Mouse (Mus musculus): ENCODE results near the gene Shh.

The Shh gene

DNA sequence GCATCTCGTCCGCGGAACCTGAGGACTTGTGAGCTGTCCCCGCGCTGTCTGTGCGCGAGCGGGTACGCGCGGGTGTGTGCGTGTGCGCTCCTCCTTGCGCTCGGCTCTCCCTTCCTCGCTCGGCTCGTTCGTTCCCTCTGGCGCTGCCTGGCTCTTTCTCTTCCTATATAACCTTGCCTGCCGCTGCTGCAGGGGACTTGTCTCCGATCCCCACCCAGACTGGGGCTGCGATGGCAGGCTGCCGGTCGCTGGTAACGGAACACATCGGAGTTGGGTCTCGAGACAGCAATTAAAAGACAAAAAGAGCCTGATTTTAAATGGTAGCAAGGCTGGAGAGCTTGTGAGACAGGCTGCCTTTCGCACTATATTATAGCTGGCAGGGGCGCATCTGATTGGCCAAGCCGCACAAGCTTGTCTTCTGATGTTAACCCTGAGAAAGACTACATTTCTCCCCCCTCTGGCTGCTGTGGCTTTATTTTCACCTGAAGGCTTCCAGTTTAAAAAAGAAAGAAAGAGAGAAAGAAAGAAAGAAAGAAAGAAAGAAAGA, at the start of gene Shh:
Gene Shh, minus strand, starts transcription at position 497 of the 547 bp plus-strand sequence.
- peak; percentile 43 for DNase-seq (ENCODE audit: low spot score)

DNA sequence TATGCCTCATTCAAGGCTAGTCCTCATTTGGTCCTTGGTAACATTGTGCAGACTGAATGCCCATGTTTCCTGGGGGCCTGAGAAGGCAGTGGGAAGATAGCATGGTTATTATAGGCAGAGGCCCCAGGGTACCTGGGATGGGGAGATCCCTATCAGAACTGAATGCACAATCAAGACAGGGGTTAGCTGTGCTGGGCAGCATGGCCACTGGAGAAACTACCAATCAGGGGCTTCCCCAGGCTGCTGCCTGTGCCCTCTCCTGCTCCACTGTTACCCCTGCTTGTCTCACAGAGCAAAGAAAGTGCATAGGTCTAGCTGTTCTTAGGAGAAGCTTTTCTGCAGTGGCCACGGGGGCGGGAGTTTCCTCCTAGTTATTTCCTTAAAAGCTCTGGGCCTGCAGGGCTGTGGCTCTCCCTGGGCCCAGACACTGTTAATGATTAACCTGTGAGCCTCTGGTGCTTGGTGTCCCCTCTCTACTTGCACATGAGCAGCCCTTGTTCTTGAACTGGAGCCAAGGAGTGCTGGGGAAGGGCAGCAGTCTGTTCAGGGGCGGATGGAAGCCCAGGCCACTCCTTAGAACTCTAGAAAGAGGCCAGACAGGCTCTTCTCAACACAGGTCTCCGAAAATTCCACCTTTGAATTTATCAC, 33.9 kb upstream of the Shh start:
- no peak for DNase-seq (ENCODE audit: low spot score)

DNA sequence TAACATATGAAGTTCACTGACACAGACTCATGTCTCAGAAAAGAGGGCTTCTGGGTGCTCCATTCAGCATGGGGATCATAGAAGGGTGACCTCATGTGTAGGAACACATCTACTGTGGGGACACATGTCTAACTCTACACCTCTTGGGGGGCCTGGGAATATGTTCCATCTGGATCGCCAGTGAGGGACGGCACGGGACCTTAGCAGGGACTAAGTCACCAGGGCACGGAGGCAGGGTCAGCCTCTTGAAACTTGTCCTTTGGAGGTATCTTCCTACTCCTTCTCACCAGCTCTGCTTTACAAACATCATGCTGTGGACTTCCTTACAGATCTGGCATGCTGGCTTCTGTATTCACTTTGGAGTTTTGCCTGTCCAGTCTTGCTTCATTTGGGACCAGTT, 31.8 kb upstream of the Shh start:
- no peak for DNase-seq (ENCODE audit: low spot score)

DNA sequence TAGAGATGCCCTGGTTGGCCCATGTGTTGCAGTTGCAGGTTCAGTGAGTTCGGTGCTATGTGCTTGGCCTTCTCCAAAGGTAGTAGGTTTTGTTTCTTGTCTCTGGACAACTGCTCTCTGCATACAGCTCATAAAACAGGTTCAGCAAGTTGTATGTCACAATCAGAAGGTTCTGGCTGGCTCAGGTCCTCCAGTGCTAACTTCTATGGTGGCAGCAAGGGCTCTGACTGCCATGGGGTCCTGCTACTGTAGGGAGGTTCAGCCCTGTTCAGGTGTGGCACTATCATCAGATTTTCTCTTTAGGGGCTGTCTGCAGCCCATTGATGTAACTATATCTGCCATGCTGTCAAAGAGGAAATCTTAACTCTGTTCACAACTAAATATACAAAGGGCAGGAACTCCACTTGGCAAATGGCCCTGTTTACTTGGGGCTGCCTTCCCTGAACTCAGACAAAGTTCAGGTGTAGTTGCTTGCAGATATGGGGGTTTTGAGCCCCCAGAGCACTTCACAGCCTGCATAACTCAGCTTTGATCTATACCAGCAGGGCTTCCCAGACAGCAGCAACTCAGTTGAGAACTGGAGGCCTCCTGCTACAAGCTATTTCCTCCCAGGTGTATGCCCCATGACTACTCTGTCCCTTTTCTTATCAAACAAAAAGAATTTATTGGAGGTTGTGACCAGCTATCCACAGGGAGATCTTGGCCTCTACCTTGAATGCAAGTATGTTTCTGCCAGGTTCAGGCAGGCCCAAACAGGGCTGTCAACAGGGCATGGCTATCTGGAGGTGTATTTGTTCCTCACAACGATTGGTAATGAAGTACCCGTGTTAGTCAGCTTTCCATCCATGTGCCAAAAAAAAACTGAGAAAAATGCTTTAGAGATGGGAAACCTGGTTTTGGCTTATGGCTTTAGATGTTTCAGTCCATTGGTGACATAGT, 28.9 kb upstream of the Shh start:
- no peak for DNase-seq (ENCODE audit: low spot score)

DNA sequence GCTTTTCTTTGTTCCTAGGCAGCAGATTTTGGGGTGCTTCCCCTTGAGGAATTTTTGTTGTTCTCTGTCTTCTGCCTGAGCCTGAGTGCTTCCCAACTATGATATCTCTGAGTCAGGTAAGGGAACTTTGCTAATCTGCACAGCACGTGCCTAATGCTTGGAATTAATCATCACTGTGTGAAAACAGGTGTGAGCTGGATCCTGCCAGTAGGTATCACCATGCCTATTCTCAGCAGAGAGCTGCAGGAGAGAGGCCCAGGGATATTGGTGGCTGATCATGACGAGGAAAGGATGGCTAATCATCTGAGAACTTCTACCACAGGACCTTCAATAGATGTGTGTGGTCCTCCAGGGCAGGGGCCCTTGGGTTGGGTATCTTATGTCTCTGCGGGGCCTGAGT, 26.5 kb upstream of the Shh start:
- DNase-seq (ENCODE audit: low spot score), result no peak

DNA sequence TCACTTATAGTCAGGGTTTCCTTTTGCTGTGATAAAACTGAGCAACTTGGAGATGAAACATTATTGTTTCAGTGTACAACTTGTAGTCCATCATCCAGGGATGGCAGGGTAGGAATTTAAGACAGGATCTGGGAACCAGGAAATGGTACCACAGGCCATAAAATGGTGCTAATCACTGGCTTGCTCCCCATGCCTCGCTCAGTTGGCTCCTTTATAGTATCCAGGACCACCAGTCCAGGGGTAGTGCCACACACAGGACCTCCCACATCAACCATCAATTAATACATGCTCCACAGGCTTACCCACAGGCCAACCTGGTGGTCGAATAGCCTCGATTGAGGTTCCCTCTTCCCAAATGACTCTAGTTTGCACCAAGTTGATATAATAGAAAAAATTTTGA, 15.9 kb upstream of the Shh start:
- no peak for DNase-seq (ENCODE audit: low spot score)

DNA sequence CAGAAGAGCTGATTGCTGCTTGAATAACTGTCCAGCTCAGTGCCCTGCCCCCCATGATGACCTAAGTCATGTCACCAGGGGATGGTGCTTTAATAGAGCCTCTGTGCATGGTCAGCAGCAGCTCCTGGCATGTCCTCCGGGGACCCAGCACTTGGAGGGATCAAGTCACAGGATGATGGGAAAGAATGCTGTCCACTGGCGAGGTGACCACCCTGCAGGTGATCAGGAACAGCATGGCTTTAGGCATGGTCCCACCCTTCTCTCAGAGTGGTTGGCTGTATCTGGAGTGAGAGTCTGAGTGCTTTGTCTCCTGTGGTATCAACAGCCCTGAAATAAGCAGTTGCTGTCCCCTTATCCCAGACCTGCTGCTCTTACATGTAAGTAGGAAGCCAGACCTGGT, 14.7 kb upstream of the Shh start:
- no peak for DNase-seq (ENCODE audit: low spot score)

DNA sequence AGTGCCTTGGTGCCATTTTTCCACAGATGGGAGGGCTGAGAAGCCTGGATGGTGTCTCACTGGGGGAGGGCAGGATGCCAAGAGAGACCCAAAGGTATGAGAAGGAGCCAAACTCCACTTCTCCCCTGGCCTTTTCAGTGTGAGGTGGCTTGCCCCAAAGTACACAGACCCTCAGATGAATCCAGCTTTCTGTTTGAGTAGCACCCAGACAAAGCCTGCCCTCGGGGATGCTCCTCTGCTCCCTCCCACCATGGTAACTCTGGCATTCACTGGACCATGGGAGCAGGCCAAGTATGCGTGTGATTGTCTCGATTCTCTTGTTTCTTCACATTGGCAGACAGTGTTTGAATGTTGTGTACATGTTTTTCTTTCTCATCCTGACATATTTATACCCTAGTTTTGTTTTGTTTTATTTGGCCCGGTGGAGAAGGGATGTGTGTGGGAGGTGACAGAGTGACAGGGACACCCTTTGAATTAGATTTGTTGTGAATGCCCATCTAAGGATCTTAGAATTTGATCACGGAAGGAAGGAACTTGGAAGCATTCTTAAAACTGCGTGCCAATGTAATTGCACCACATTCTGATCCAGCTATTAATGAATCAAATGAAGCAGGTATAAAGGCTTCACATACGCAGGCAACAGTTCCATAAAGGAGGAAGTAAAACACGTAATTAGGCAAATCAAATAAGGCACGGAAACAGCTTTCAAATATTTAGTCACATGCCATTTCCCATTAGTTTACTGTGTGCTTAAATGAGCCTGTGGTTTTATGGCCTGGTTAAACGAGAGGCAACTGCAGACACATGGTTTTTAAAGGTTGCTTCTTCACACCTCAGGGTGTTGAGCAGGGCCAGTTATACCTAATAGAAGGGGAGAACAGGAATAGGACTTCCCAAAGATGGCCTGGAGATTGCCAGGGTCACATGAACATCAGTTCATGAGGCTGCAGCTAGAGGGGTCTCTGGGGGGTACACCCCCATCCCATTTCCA, 9.6 kb upstream of the Shh start:
- no peak for DNase-seq (ENCODE audit: low spot score)

DNA sequence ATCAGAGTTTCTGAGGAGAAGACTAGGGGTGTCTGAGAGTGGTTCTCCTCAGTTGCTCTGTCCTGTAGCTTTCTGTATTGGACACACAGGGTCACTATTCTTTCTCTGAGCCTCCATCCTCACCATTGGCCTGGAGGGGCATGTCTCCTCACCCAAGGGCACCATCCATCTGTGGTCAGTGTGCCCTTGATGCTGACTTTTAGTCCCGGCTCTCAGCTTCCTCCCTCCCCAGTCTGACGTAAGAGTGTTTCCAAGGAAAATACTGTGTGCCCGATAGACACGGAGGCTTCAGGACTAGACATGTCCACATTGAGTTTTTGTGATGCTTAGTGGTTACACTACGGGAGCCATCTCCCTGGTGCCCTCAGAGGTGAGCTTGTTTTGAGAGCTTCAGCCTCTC, 6.5 kb upstream of the Shh start:
- no peak for DNase-seq (ENCODE audit: low spot score)

DNA sequence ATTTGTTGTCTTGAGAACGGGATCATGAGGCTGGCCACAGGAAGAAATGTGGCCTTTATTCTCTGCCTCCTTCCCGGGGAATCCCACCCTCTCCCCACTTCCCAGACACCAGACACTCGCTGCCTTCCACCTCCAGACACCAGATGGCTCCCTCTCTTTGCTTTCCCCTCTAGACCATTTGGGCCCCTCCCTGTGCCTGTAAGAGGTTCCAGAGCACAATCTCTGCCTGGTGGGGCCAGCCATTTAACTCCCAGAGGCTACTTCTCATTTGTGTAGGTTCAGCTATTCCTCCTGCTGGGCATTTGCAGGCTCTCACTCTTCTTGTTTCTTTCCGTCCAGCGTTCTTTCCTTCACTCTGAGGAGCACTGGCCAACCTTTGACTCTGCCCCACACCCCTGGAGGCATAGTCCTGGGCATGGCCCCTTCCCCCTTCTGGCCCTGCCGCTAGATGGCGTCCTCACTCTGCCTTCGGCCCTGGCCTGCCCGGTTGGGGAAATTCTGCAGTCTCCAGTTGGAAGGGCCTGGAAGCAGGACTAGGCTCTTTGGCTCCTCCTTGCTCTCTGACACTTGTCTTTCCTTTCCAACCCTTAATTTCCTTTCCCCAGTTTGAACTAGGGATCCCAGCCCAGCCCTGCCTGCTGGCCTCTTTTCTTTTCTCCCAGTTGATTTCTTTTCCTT, 2.6 kb upstream of the Shh start:
- peak; percentile 70 for DNase-seq (ENCODE audit: low spot score)

DNA sequence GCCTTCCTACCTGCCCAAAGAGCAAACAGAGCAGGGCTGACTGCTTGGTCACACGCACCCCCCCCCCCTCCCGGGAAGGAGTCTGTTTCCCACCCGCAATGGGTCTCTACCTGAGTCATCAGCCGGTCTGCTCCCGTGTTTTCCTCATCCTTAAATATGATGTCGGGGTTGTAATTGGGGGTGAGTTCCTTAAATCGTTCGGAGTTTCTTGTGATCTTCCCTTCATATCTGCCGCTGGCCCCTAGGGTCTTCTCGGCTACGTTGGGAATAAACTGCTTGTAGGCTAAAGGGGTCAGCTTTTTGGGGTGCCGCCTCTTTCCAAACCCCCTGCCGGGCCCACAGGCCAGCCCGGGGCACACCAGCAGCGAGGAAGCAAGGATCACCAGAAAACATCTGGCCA, 705 bp downstream of the Shh start:
- DNase-seq (ENCODE audit: low spot score), result no peak

DNA sequence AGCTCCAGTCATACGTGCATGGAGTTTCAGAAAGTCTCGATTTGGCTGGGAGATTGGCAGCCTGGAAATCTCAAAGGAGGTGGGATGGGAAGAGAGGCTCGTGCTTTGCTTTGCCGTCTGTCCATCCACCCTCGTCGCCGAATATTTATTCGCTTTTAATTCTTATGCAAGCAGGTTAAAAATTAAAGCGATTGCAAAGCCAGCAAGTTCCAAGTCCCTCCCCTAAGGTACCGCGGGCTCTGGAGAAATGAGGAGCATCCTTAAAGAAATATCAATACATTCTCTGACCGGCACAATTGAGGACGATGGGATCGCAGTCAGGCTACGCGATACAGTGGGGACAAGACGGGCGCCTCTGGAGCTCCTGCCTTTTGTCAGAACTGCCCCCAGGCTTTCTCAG, 1.5 kb downstream of the Shh start:
- no peak for DNase-seq (ENCODE audit: low spot score)

DNA sequence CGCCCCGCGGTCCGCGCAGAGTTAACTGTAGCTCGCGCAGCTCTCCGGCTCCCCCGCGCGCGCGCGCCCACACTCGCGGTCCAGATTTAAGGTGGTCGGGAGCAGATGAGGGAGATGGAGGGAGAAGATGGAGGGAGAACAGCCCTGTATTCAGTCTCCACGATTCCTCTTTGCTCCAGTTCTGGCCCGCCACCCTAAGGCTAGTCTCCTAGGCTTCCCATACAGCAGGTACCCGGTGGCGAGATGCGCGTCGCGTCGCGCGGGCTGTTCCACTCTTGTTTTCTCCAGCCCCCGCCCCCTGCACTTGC, 2.0 kb downstream of the Shh start:
- peak; percentile 51 for DNase-seq (ENCODE audit: low spot score)

DNA sequence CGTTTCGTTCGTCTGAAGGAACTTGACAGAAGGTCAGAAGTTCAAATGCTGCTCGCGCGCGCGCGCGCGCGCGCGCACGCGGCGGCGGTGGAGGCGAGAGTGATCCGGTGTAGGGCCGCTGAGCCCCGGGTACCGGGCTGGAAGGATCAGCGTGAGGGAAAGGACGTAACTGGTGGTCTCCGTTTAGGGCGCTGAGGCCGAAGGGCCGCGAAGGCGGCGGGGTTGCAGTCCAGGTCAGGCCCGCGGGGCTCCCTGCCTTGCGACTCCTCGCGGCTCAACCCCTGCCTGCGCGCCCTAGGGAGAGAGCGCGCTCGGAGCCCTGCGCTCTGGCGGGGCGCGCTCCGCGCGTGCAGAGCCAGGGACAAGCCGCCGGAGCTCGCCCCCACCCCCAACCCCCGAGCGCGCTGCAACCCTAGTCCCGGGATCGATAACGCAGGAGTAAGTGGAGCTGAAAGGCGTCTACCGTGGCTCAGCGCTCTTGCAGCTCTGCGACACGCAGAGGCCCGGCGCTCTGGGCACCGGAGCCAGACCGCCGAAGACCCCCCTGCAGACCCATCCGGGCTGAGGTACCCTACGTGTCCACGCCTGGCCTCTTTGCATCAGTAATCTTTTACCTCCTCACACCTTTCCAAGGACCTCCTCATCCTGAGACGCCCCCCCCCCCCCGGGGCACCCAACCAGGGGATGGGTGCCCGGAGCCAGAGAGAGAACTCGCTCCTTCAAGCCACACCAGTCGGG, 2.5 kb downstream of the Shh start:
- peak; percentile 44 for DNase-seq (ENCODE audit: low spot score)

DNA sequence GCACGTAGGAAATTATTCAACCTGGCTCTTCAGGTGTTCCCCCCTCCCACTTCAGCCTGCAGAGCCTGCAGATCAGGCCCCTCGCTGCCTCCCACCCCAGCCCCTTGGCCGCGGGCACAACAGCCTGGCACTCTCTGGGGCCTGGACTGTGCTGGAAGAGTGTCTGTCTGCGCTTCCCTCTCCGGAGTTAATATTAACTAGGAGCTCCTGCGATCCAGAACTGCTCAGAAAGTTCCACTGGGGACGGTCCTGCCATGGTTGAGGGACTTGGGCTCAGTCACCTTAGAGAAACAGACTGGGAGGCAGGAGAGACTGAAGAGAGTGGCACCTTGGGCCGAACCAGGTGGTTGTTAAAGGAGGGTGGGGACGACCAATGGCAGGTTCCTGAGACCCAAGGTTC, 3.4 kb downstream of the Shh start:
- no peak for DNase-seq (ENCODE audit: low spot score)

DNA sequence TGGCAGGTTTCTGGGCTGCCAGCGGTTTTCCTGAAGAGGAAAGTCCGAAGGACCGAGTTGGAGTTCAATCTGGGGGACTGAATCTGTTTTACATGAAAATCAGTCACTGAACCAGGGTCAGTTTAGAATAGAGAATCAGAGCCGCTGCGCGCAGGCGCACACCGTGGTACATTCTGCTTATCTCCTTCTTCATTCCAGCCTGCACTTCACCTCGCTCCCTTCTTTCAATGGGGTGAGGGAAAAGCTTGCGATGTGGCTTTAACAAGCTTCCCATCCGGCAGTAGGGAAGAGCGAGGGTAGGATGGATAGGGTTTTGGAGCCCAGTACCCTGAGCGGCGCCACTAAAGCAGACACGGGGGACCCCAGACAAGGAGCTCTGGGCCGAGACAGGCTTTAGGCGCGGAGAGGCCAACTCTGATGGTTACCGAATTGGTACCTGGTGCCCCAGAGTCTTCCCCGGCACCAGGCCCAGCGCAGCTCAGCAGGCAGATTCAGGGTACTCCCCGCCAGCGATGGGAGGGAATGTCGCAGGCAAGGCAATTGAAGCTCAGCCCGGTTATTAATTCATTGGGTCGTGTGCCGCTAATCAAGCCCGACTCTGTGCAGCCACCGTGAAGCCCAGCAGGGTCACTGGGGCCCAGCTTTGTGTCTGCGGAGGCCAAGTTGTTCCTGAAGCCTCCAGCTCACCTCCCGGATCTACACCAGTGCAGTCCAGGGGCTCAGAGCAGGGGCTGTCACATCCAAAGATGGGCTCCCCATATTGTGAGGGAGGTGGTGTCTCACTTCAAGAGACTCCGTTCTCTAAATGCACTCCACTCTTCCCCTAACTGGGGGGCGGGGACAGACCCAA, 4.1 kb downstream of the Shh start:
- peak; percentile 53 for DNase-seq (ENCODE audit: low spot score)

DNA sequence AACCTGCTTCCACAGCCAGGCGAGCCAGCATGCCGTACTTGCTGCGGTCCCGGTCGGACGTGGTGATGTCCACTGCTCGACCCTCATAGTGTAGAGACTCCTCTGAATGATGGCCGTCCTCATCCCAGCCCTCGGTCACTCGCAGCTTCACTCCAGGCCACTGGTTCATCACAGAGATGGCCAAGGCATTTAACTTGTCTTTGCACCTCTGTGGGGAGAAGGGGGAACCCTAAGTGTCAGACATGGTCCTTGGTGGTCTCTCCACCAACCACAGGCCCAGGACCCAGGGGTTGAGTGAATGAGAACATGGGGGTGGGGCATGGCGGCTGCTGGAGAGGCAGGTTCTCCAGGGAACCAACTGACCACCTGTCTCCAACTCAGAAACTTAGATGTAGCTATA, 5.7 kb downstream of the Shh start:
- DNase-seq (ENCODE audit: low spot score), result no peak

DNA sequence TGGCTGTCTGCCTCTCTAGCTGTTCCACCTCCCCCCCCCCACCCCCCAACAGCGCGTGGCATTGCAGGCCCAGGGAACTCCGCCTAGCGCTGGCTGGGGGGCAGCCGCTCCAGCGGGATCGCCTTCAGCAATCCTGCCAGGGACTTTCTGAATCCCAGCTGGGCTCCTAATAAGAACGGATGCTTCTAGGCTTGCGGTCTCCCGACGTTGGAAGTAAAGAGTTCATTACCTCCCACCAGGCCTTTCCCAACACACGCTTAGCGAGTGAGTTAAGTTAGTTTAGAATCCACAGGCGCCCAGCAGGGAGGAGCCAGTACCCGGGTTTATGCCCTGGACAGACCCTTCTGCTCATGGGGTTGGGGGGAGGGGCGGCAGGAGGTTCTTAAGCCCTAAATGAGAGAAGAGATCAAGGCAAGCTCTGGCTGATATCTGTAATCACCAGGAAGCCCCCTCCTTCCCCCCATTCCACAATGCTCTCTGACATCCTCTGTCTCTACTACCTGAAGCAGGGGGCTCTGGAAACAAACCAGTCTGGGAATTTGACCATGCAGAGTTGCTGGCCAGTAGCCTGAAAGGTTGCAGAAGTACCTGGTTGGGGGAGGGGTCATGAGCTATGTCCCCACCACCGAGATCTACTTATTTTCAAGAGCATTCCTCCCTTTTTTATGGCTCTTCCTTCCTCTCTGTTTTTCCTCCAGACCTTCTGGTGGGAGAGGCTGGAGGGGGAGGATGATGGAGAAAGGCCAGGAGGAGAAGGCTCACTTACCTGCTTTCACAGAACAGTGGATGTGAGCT, 6.3 kb downstream of the Shh start:
- peak; percentile 38 for DNase-seq (ENCODE audit: low spot score)
